Mouse (Mus musculus) bone marrow, adult 2 months (tissue): ENCODE data around the gene Hrh2.

Source experiments
- CTCF ChIP-seq: fragments of 200-500 bp; IDR thresholded peaks from 2 replicates; pipeline ENCODE4 v1.5.1; 2011; ENCODE audit warnings: low read length, control low read depth; ENCODE audit not compliant: control insufficient read depth, insufficient read depth
- POLR2A ChIP-seq: fragments of 200-500 bp; IDR thresholded peaks from 2 replicates; pipeline ENCODE4 v1.6.1; 2011; ENCODE audit warnings: low read depth, mild to moderate bottlenecking, control low read depth, low read length, borderline replicate concordance; ENCODE audit not compliant: control insufficient read depth

- TF ChIP-seq POLR2A (no peak), CTCF (no peak)
Measured at GRCm38 (mm10) chr13:54159756-54160155, 32.2 kb upstream of the Hrh2 start.
